Mouse (Mus musculus): Measurements from ENCODE around the gene Ankrd44.

The Ankrd44 gene

DNA sequence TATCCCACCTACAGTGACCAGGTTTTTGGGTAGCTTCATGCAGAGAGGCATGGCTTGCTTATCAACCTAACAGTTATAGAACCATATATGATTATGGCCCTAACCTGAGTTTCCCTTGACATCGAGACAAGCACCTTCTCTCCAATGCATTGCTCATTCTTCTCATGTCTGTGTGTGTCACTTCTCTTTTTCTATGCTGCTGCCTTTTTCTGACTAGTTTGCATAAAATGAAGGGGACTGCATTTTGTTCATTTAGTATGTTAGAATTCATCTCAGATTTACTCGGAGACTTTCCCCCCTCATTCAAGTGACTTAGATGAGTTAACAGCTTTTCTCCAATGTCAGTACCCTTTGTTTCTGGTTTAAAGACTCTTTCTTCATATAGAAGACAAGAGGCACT is 288.8 kb downstream of the Ankrd44 start:
- DNase-seq (ENCODE audit: low spot score): no peak

DNA sequence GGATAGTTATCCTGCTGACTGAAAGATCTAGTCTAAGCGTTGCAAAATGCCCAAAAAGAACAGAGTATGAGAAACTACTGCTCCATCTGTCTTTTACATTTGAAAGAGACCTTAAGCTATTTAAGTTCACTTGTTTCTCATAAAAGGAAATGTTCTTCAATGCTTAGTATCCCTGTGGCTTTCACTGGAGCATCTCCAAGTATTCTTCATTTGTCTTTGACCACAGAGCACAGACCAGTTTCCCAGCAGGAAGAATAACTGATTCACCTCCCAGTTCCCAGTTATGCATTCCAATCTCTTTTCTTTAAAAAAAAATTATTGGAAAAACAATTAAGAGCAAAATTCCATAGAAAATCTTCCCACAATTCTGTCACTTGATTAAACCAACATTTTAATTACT is 297.1 kb downstream of the Ankrd44 start:
- no peak for DNase-seq (ENCODE audit: low spot score)

DNA sequence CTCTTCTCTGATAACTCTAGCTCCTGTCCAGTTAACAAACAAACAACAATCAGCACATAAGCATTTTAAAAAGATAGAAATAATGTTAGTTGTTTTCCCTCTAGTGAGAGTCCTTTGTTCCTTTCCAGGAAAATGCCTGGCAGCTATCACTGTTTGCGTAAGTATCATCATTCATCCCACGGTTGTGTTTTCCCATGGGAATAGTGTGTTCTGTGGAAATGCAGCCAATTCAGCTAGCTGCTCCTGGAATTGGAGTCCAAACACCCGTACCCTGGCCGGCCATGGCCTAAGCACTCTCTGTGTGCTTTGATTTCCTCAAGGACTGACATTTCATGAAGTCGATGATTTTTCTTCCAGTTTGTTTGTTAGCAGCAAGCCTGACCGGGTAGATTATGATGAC is 311.2 kb downstream of the Ankrd44 start:
- DNase-seq (ENCODE audit: low spot score): no peak

DNA sequence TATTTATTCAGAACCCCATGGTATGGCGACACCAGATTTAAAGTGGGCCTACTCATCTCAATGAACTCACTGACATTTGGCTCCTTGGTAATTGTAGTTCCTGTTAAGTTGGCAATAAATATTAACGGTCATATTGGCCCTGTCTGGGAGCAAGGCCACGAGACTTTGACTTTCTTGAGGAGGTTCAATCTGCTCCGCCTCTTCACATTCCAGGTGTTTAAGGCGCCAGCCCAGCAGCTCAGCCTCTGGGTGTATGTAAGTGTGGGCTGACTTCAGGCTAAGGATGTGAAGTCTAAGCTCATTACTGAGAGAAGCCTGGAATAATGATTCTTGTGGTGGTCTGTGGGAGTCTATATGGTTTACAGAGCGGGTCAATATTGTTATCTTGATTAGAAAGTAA is 313.8 kb downstream of the Ankrd44 start:
- DNase-seq (ENCODE audit: low spot score): no peak

DNA sequence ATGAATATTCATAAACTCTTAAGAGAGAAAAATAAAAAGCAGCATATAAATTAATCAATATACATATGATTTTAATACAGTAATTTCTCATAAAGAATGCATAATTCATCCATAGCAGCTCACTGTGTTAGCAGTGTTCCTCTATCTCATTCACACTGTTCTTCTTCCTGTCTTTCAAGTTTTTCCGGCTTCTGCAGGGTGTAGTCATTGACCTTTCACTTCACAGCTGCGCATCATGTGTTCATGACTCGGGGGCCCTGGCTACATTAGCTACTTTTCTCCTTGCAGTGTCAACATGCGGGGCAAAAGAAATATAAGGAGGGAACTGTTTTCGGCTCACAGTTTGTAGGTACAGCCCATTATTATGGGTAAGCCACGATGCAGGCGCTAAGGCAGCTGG is 314.3 kb downstream of the Ankrd44 start:
- DNase-seq (ENCODE audit: low spot score): no peak

DNA sequence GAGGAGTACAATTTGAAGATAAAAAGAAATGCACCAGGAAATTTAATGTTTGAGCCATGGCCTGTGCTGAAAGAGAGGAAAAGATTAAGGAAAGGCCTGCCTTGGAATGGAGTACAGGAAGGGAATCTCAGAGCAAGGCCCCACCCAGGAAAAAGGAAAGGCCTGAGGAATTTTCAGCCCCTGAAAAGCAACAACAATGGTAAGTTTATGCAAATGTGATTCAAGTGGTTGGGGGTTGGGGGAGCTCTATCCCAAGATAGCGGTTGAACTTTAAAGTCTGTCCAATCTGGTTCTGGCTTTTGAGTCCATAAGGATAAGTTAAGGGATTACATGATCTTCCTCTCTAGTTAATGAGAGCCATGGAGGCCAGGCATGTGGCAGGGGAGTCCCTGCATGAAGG is 319.3 kb downstream of the Ankrd44 start:
- no peak for DNase-seq (ENCODE audit: low spot score)

DNA sequence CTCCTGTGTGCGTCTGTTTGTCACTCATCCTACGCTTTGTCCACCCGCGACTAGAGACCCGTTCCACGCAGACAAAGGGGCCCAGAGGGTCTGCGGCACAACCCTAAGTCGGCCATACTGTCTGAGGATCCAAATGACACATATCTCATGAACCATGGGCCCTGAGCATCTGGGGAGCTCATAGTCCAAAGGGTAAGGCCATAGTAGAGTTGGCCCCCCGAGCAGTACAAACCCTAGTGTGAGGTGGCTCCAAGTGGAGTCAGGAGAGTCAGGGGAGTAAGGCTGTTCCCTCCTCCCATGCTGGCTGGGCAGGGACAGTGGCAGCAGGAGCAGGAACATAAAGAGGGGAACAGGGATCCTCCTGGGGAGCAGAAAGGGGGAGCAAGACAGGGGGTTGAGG is 324.5 kb downstream of the Ankrd44 start:
- DNase-seq (ENCODE audit: low spot score): no peak

DNA sequence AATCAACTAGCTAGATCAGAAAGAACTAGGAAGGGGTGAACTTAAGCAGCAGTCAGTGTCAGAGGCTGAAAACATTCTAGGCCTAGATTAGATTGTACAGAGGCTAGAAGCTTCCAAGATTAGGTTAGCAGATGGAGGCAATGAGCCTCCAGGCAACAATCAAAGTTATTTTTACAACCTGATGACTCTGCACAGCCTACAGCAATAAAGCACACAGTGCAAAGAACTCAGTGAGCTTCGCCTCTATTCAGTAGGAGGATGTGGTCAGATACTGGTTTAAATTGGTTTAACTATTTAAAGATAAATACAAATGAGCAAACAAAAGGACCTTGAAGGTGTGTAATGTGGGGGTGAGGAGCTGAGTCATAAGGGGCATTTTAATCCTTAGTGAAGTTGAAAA is 325.9 kb downstream of the Ankrd44 start:
- no peak for DNase-seq (ENCODE audit: low spot score)

DNA sequence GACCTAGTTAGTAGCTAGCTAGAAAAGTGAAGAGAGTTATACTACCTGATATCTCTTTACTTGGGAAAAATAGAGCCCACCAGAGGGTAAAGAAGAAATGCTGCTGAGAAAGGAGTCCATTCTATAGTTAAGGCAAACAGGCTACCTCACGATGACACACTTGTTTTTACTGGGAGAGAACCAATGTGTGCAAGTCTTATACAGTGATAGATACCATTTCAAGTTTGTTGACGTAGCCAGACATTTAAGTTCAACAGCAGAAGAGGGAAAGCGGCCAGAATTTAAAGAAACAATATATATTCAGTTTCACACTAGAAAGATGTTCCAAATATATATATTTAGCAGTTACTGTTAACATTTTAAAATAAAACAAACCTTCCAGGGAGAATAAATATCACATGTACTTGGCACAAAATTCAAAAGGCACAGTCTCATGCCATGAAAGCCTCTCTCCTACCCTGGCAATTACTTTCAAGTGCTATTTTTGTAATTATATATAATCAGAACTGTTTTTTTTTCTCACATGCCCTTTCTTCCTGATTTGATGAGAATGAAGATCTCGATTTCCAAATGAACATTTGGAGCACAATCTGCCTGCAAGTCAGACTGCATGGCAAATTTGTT is 328.5 kb downstream of the Ankrd44 start:
- DNase-seq (ENCODE audit: low spot score): no peak

DNA sequence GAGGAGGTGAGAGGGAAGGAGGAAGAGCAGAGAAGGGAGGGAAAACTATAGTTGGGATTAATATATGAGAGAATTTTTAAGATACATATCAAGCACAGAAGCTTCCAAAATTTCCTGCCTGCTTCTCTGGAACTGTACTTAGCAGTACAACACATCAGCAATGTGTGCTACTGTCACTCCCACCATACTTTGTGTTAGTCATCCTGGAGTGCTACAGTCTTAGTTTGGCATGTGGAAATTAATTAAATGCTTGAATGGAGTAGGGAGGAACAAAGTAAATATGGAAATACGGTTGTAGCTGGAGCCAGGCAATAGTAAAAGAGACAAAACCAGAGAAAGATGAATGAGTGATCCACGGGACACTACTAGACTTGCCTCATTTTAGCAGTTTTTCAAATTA is 330.0 kb downstream of the Ankrd44 start:
- no peak for DNase-seq (ENCODE audit: low spot score)
